Mouse (Mus musculus) spleen, embryonic (tissue): Measurements from ENCODE around the gene Olfr137.

ENCODE experiments used
- CTCF ChIA-PET: fragments of 350-600 bp; sonication (Branson Sonifier 250); formaldehyde crosslinking; loops from one replicate; lab custom pipeline; 2022; lab: Charles Lee

Gene Olfr137

GRCm38 (mm10) chr17:38307470-38307869 is at the start of gene Olfr137:
Gene Olfr137 (minus strand): TSS chr17:38307570.
- CTCF ChIA-PET, result no interaction called here

GRCm38 (mm10) chr17:38329531-38329930 is 22.2 kb upstream of the Olfr137 start, which contains the start of gene Olfr136:
Gene Olfr136 (plus strand): TSS chr17:38329831.
- CTCF ChIA-PET, result no interaction called here

GRCm38 (mm10) chr17:38260735-38261134 is 46.6 kb downstream of the Olfr137 start, which contains the start of gene Olfr138:
Gene Olfr138 (plus strand): TSS chr17:38261035.
- CTCF ChIA-PET, result no interaction called here
